Mouse (Mus musculus) neural tube, embryonic 12.5 days (tissue): ENCODE measurements around the gene Gjb5. TPM values are rescaled to one million over a fixed set of nuclear protein-coding genes. Genes with fewer than 3 reads are reported as not detected.

Experiments
- ATAC-seq: fragments of 200-750 bp; cut with Nextera tagmentation; 2 replicates; pipeline ENCODE4 v1.8.0; 2017; ENCODE audit warnings: low read depth, mild to moderate bottlenecking, moderate TSS enrichment, moderate library complexity; ENCODE audit not compliant: low FRiP score
- H3K27ac ChIP-seq: fragments of 300-500 bp; sonication (generic); 2 replicates; pipeline ENCODE4 v1.5.1; 2016
- H3K27me3 ChIP-seq: fragments of 300-500 bp; sonication (generic); replicated peaks from 2 replicates; pipeline ENCODE4 v1.6.1; 2016; ENCODE audit warnings: mild to moderate bottlenecking
- H3K36me3 ChIP-seq: fragments of 300-500 bp; sonication (generic); 2 replicates; pipeline ENCODE4 v1.6.1; 2016; ENCODE audit warnings: mild to moderate bottlenecking
- H3K4me1 ChIP-seq: fragments of 300-500 bp; sonication (generic); 2 replicates; pipeline ENCODE4 v1.6.1; 2016
- H3K4me2 ChIP-seq: fragments of 300-500 bp; sonication (generic); replicated peaks from 2 replicates; pipeline ENCODE4 v1.6.1; 2016; ENCODE audit warnings: mild to moderate bottlenecking
- H3K4me3 ChIP-seq: fragments of 300-500 bp; sonication (generic); 2 replicates; pipeline ENCODE4 v1.5.1; 2016
- H3K9ac ChIP-seq: fragments of 300-500 bp; sonication (generic); 2 replicates; pipeline ENCODE4 v1.6.1; 2016; ENCODE audit warnings: mild to moderate bottlenecking
- H3K9me3 ChIP-seq: fragments of 300-500 bp; sonication (generic); 2 replicates; pipeline ENCODE4 v1.6.1; 2016; ENCODE audit warnings: mild to moderate bottlenecking
- WGBS: fragments of 180-500 bp; shearing (Covaris S2); methylation state at CpG from one replicate; pipeline ENCODE4 v1.1.7; 2016; 5-methylcytosine and 5-hydroxymethylcytosine counted together
- polyA plus RNA-seq: library from polyadenylated mRNA; unstranded; fragments of >200 nt; fragmentation: Nextera tagmentation; extraction: Ambion mirVana; gene quantifications from 2 replicates; pipeline ENCODE4 v1.2.1, GENCODE M21; 2016

Gene Gjb5
- polyA plus RNA-seq, result 0.41 and 0.43 TPM in 2 replicates

DNA sequence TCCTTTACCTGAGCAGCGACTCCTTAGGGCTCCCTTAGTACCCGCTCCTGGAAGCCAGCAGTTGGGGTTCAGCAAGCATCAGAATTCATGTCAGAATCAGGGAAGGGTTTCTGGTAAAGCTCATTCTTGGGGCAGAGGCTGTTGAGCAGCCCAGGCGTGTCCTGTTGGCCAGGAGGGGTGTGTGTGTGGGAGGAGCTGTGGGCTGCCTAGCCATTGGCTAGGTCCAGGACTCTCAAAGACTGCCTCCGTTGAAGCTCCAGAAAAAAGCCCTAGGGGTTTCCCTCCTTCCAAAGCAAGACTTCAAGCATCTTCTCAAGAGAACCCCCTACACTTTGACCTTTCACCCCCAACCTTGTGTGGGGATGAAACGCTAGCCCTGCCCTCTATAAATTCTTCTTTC, at the start of gene Gjb5:
Gjb5 (minus strand) TSS at position 164 of the 400 bp plus-strand sequence.
- no peak within 1 kb of the TSS for H3K27ac ChIP-seq
- no peak within 1 kb of the TSS for H3K9ac ChIP-seq
- H3K36me3 ChIP-seq, result no peaks in the 10 kb centered on the region
- ATAC-seq, result no peak
- no peak within 1 kb of the TSS for H3K4me3 ChIP-seq
- no peaks in the 10 kb centered on the region for H3K4me1 ChIP-seq
- no peaks in the 10 kb centered on the region for H3K9me3 ChIP-seq
- H3K4me2 ChIP-seq, result no peak within 1 kb of the TSS; the same call in 1 of the 2 replicates
- 25% methylated on average over 5 of the region's 5 CpGs for WGBS
- no peaks in the 10 kb centered on the region for H3K27me3 ChIP-seq

DNA sequence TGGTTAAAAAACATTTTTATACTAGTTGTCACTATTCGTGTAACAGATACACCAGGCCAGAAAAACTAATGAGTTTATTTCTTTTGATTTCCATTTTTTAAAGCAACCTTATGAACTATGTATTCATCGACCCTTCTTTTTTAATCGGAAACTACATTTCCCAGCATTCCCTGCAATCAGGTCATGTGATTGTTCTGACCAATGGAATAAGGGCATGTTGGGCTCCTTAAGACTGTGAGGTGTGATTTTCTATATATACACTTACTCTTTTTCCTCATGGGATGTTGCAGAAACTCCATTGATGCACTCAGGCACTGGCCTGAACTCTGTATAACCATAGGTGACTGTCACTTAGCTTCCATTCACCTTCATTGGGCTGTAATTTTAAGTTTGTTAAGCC, 44.6 kb upstream of the Gjb5 start:
- H3K9ac ChIP-seq, result no peak overlapping the region
- WGBS, result 67% methylated on average over 3 of the region's 3 CpGs
- no peak overlapping the region for H3K27ac ChIP-seq
- ATAC-seq, result no peak; the same call in 1 of the 2 replicates
- H3K27me3 ChIP-seq, result no peaks in the 10 kb centered on the region
- H3K4me2 ChIP-seq, result no peak overlapping the region
- H3K36me3 ChIP-seq, result no peaks in the 10 kb centered on the region
- no peak overlapping the region for H3K4me3 ChIP-seq
- H3K9me3 ChIP-seq, result no peaks in the 10 kb centered on the region
- no peaks in the 10 kb centered on the region for H3K4me1 ChIP-seq

GRCm38 (mm10) chr4:127402166-127402565, 44.2 kb upstream of the Gjb5 start:
- no peaks in the 10 kb centered on the region for H3K27me3 ChIP-seq
- ATAC-seq, result no peak
- no peak overlapping the region for H3K27ac ChIP-seq
- no peaks in the 10 kb centered on the region for H3K9me3 ChIP-seq
- no peak overlapping the region for H3K4me3 ChIP-seq
- H3K9ac ChIP-seq, result no peak overlapping the region
- H3K4me1 ChIP-seq, result no peaks in the 10 kb centered on the region
- WGBS, result 80% methylated on average over 4 of the region's 4 CpGs
- H3K36me3 ChIP-seq, result no peaks in the 10 kb centered on the region
- H3K4me2 ChIP-seq, result no peak overlapping the region

DNA sequence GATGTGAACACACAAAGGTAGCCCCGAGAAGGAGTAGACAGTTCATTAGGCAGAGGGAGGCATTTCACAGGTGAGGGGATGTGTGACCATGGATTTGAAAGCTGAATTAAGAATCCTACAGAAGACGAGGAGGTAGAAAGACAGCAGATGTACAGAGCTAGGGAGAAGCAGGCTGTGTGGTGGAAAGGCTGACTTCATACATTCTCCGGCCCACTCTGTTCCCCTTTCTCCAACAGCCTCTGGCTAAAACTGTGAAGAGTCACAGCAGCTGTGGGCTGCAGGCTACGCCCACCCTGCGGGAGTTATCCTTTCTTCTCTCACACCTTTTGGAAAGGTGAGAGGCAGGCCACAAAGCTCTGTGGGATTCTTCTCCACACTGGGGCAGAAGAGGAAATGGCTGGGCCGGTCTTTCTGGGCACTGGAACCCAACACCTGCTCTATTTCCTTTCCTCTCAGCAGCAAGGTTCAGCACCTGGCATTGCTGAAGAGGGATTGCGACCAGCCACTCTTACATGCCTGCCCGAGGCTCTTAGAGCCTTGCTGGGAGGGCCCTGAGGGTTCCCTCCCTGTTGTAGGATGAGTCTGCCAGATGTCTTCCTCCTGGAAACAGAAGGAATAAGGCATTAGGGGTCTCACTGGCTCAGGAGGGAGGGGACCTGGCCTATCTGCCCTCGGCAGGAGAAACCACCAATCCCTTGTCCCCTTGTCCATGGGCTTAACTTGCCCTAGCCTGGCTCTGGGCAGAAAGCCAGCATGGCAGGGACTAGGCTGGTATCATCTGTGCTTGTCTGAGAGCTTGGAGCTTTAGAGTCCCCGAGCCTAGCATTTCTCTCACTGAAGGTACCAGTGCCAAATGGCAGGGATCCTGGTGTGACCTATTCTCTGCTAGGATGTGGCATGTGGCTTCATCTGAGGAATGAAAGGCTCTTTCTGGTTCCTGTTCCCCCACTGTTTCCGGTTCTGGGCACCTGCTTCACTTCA, 42.5 kb upstream of the Gjb5 start:
- 70% methylated on average over 11 of the region's 11 CpGs for WGBS
- no peak for ATAC-seq
- Histone ChIP-seq H3K36me3 (no peaks in the 10 kb centered on the region), H3K27ac (no peak overlapping the region), H3K27me3 (no peaks in the 10 kb centered on the region), H3K4me3 (no peak overlapping the region), H3K4me1 (no peaks in the 10 kb centered on the region), H3K9ac (no peak overlapping the region), H3K9me3 (no peaks in the 10 kb centered on the region), H3K4me2 (no peak overlapping the region)

DNA sequence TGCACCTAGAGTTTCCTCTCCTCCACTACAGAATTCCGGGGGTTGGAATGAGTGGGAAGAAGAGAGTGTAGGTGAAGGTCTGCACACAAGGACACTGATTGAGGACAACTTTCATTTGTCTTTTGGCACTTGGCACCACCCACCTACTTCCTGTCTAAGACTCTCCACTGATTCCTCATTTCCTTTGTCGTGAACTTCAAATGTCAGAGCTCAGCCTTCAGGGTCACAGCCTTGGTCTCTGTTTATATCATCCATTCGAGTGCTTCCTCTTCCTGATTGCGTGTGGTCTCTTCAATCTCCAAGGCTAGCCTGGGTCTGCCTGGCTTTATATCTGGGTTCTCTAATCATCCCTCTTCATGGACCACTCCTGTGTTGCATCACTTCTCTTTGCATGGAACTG, 37.6 kb upstream of the Gjb5 start:
- WGBS, result 80% methylated on average over 4 of the region's 4 CpGs
- no peak overlapping the region for H3K9ac ChIP-seq
- no peak overlapping the region for H3K27ac ChIP-seq

DNA sequence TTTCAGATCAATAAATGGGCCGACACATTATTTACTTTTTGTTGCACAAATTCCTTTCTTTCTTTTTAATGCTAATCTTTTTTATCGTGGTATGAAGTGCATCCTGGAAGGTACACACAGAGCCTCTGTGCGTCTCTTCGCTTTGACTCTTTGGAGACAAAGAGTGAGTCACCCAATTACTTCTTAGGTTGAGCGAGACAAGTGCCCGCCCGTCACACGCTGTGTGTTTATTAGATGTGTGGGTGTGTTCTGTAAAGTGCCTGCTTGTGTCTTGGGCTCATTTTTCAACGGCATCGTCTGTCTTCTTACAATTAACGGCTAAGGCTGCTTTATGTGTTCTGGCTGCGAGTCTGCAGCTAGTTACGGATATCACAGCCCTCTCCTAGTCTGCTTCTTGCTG, 31.7 kb upstream of the Gjb5 start:
- Histone ChIP-seq H3K9ac (no peak overlapping the region), H3K27ac (no peak overlapping the region), H3K4me1 (peaks cover 8% of the 10 kb centered on the region), H3K4me2 (peak overlapping the region; percentile 17; the same call in 1 of the 2 replicates), H3K4me3 (no peak overlapping the region), H3K9me3 (0 out of 2 replicates have a peak, but pooled peaks cover 5% of the 10 kb centered on the region), H3K36me3 (no peaks in the 10 kb centered on the region), H3K27me3 (no peaks in the 10 kb centered on the region)
- 34% methylated on average over 13 of the region's 13 CpGs for WGBS
- no peak for ATAC-seq

More for the DNA sequence above, 37.6 kb upstream of the Gjb5 start:
- Histone ChIP-seq H3K9me3 (0 out of 2 replicates have a peak, but pooled peaks cover 5% of the 10 kb centered on the region), H3K4me2 (no peak overlapping the region), H3K27me3 (no peaks in the 10 kb centered on the region), H3K4me3 (no peak overlapping the region), H3K4me1 (no peaks in the 10 kb centered on the region), H3K36me3 (no peaks in the 10 kb centered on the region)
- no peak for ATAC-seq

DNA sequence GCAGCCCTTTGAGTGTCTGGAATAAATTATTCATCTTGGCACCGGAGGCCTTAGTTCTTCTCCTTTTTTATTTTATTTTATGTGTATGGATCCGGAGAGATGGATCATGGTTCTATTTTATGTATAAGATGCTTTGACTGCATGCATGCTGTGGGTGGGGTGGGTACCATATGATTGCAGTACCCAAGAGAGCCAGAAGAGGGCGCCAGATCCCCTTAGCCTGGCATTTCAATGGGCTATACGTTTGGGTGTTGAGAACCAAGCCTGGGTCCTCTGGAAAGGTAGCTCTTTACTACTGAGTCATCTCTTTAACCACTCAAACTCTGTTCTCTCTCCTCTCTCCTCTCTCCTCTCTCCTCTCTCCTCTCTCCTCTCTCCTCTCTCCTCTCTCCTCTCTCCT, 19.4 kb upstream of the Gjb5 start:
- Histone ChIP-seq H3K4me2 (no peak overlapping the region), H3K27me3 (no peaks in the 10 kb centered on the region), H3K9me3 (no peaks in the 10 kb centered on the region), H3K27ac (no peak overlapping the region), H3K36me3 (no peaks in the 10 kb centered on the region), H3K4me1 (peaks cover 9% of the 10 kb centered on the region; the same call in 1 of the 2 replicates), H3K9ac (no peak overlapping the region), H3K4me3 (no peak overlapping the region)
- ATAC-seq, result no peak
- WGBS, result 40% methylated on average over 4 of the region's 4 CpGs

DNA sequence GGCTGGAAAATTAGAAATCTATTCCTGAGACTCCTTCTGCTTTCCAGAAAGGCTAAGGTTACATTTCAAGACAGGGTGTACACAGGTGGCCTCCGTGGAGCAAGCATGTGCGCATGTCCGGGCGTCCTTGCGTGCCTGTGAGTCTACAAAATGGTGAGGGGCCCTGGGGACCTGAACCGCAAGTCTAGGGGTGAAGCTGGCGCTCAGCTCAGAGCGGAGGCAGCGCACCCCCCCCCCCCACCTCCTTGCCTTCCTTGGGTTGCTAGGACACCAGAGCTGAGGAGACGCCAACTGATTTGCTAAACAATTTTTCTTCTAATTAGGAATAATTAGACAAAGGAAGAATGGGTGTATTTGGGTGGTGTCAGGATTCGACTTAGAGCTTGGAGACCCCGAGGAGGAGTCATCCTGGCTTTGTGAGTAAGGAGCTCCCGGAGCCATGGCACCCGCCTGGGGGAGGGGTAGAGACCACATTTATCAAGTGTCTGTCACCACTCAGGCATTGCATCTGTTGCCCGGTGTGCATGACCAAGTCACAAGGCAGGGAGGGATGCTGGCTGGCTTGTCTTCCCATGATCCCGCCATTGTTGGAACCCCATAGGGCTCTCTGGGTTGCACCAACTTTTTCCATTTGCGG, 17.7 kb upstream of the Gjb5 start:
- ATAC-seq, result peak; percentile 68
- Histone ChIP-seq H3K4me1 (peaks cover 9% of the 10 kb centered on the region; the same call in 1 of the 2 replicates), H3K27ac (no peak overlapping the region), H3K4me3 (no peak overlapping the region), H3K27me3 (no peaks in the 10 kb centered on the region), H3K9me3 (no peaks in the 10 kb centered on the region), H3K9ac (no peak overlapping the region), H3K36me3 (no peaks in the 10 kb centered on the region), H3K4me2 (no peak overlapping the region)
- WGBS, result 68% methylated on average over 17 of the region's 17 CpGs

DNA sequence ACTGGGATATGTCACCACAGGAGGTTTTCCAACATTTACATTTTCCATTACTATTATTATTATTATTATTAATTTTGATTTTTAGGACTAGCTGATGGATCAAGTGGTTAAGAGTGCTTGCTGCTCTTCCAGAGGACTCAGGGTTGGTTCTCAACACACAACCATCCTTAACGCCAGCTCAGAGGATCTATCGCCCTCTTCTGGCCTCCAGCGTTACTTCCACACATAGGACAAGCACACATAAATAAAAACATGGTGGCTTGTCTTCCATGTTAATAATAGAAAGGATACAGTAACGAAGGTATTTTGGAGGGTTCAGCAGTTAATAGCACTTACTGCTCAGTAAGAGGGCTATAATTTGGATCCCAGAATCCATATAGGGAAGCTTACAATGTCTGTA, 16.7 kb upstream of the Gjb5 start:
- H3K36me3 ChIP-seq, result no peaks in the 10 kb centered on the region
- no peak overlapping the region for H3K27ac ChIP-seq
- no peak overlapping the region for H3K4me3 ChIP-seq
- no peaks in the 10 kb centered on the region for H3K27me3 ChIP-seq
- H3K9me3 ChIP-seq, result no peaks in the 10 kb centered on the region
- 84% methylated on average over 4 of the region's 4 CpGs for WGBS
- no peak overlapping the region for H3K4me2 ChIP-seq
- peaks cover 9% of the 10 kb centered on the region; the same call in 1 of the 2 replicates for H3K4me1 ChIP-seq
- ATAC-seq, result no peak
- no peak overlapping the region for H3K9ac ChIP-seq

DNA sequence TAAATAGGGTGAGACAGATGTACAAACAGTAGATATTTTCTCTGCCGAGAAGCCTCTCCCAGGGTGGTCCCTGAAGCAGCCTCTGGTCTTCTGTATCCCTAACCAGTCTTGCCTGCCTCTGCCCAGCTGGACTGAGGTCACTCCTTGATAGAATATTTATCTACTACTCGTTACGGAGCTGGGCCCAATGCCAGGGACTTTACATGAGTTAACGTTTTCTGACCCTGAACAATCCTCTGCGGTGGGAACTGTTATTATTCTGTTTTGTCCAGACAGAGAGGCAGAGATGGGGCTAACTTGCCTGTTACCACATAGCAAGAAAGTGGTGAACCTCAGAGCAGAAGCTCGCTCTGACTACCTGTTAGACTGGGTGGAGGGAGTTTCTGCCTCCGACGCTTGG, 15.5 kb upstream of the Gjb5 start:
- peaks cover 9% of the 10 kb centered on the region for H3K4me1 ChIP-seq
- no peaks in the 10 kb centered on the region for H3K36me3 ChIP-seq
- H3K4me3 ChIP-seq, result no peak overlapping the region
- no peaks in the 10 kb centered on the region for H3K27me3 ChIP-seq
- ATAC-seq, result no peak
- H3K9me3 ChIP-seq, result no peaks in the 10 kb centered on the region
- 68% methylated on average over 8 of the region's 8 CpGs for WGBS
- H3K4me2 ChIP-seq, result no peak overlapping the region
- no peak overlapping the region for H3K9ac ChIP-seq
- H3K27ac ChIP-seq, result no peak overlapping the region

- Histone ChIP-seq H3K9ac (no peak overlapping the region), H3K9me3 (no peaks in the 10 kb centered on the region), H3K27me3 (no peaks in the 10 kb centered on the region), H3K27ac (no peak overlapping the region), H3K36me3 (no peaks in the 10 kb centered on the region), H3K4me2 (no peak overlapping the region), H3K4me1 (peaks cover 9% of the 10 kb centered on the region), H3K4me3 (no peak overlapping the region)
- ATAC-seq, result no peak
- 80% methylated on average over 5 of the region's 5 CpGs for WGBS
These were observed 13.6 kb upstream of the Gjb5 start for GRCm38 (mm10) chr4:127371546-127371945.

DNA sequence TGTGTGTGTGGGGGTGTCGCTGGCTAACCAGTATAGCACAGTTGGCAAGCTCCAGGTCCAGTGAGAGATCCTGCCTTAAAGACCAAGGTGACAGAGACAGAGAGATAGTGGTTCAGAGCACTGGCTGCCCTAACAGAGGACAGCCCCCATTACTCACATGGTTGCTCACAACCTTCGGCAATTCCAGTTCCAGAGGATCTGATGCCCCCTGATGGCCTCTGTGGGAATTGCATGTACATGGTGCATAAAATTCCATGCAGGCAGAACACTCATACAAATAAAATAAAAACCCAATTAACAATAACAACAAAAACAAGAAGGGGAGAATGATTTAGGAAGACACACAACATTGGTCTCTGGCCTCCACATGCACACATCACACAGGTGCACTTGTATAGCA, 12.5 kb upstream of the Gjb5 start:
- Histone ChIP-seq H3K9me3 (no peaks in the 10 kb centered on the region), H3K27me3 (no peaks in the 10 kb centered on the region), H3K4me1 (peaks cover 7% of the 10 kb centered on the region), H3K27ac (no peak overlapping the region), H3K9ac (no peak overlapping the region), H3K36me3 (no peaks in the 10 kb centered on the region), H3K4me3 (no peak overlapping the region), H3K4me2 (no peak overlapping the region)
- 47% methylated on average over 2 of the region's 2 CpGs for WGBS
- no peak for ATAC-seq
